Mouse (Mus musculus): ENCODE results near the gene Mark3.
"Not testable (repeated sequence)": the region's sequence is repeated elsewhere in the genome, so short reads cannot be mapped to it uniquely, and the experiment has no call there.

Mark3 gene

GRCm38 (mm10) chr12:111652953-111653352 lies 78.6 kb downstream of the Mark3 start:
- DNase-seq (ENCODE audit: low spot score in 2 of 2): no peak

- DNase-seq (ENCODE audit: low spot score in 2 of 2): peak in 1 of 2 experiments; percentile 58
Observed at GRCm38 (mm10) chr12:111653434-111653833, 79.1 kb downstream of the Mark3 start.

GRCm38 (mm10) chr12:111655695-111656094 lies 81.4 kb downstream of the Mark3 start:
- no peak for DNase-seq (ENCODE audit: low spot score in 2 of 2)

GRCm38 (mm10) chr12:111659331-111659730 lies 85.0 kb downstream of the Mark3 start:
- no peak for DNase-seq (ENCODE audit: low spot score in 2 of 2)

- no peak for DNase-seq (ENCODE audit: low spot score in 2 of 2)
Observed at GRCm38 (mm10) chr12:111660628-111661027, 86.3 kb downstream of the Mark3 start.

- DNase-seq (ENCODE audit: low spot score in 2 of 2): not testable (repeated sequence)
Observed at GRCm38 (mm10) chr12:111661554-111661953, 87.2 kb downstream of the Mark3 start.

- DNase-seq (ENCODE audit: low spot score in 2 of 2): no peak
Observed at GRCm38 (mm10) chr12:111663228-111664143, 89.2 kb downstream of the Mark3 start.

- DNase-seq (ENCODE audit: low spot score in 2 of 2): no peak
Observed at GRCm38 (mm10) chr12:111664144-111664634, 89.9 kb downstream of the Mark3 start.

- no peak for DNase-seq (ENCODE audit: low spot score in 2 of 2)
Observed at GRCm38 (mm10) chr12:111665041-111665880, 90.9 kb downstream of the Mark3 start.

GRCm38 (mm10) chr12:111666380-111666779 lies 92.1 kb downstream of the Mark3 start:
- DNase-seq (ENCODE audit: low spot score in 2 of 2): no peak

- DNase-seq (ENCODE audit: low spot score in 2 of 2): no peak
Observed at GRCm38 (mm10) chr12:111667421-111667820, 93.1 kb downstream of the Mark3 start.

- DNase-seq (ENCODE audit: low spot score in 2 of 2): peak; percentile 90 to 100
Observed at GRCm38 (mm10) chr12:111668457-111668912, 94.2 kb downstream of the Mark3 start.

- no peak for DNase-seq (ENCODE audit: low spot score in 2 of 2)
Observed at GRCm38 (mm10) chr12:111669000-111669788, 94.9 kb downstream of the Mark3 start.

GRCm38 (mm10) chr12:111669961-111670360 lies 95.6 kb downstream of the Mark3 start:
- DNase-seq (ENCODE audit: low spot score in 2 of 2): no peak

- no peak for DNase-seq (ENCODE audit: low spot score in 2 of 2)
Observed at GRCm38 (mm10) chr12:111670371-111670971, 96.1 kb downstream of the Mark3 start.

- no peak for DNase-seq (ENCODE audit: low spot score in 2 of 2)
Observed at GRCm38 (mm10) chr12:111670976-111671375, 96.7 kb downstream of the Mark3 start.

GRCm38 (mm10) chr12:111671431-111671902 lies 97.1 kb downstream of the Mark3 start:
- DNase-seq (ENCODE audit: low spot score in 2 of 2): peak in 1 of 2 experiments; percentile 62

GRCm38 (mm10) chr12:111672176-111672575 lies 97.9 kb downstream of the Mark3 start, which contains the start of gene Ckb:
Ckb (minus strand) TSS chr12:111672338.
- DNase-seq (ENCODE audit: low spot score in 2 of 2): no peak

GRCm38 (mm10) chr12:111672581-111672980 lies 98.3 kb downstream of the Mark3 start:
- no peak for DNase-seq (ENCODE audit: low spot score in 2 of 2)

GRCm38 (mm10) chr12:111674850-111675486 lies 100.6 kb downstream of the Mark3 start:
- DNase-seq (ENCODE audit: low spot score in 2 of 2): no peak

Measured in thymus, postnatal 10 days (tissue).